Mouse (Mus musculus): ENCODE data around the gene Gm8247. TPM values are rescaled to one million over a fixed set of nuclear protein-coding genes. Genes with fewer than 3 reads are reported as not detected.

Gm8247 gene
- total RNA-seq (2023) = not detected

GRCm38 (mm10) chr14:44582853-44583252 lies at the start of gene Gm8247:
Gm8247 (plus strand) TSS chr14:44583153.

GRCm38 (mm10) chr14:44627737-44628136 lies 44.8 kb downstream of the Gm8247 start, which contains the start of gene Gm5624:
Gm5624 (minus strand) TSS chr14:44627938.

Other genes with a start within 250 kb of the Gm8247 start
- gene Gm5930, start 244.6 kb upstream of the Gm8247 start, total RNA-seq (2023) = not detected
- not detected for gene Gm8229, start 217.8 kb upstream of the Gm8247 start, total RNA-seq (2023)
- not detected for gene Gm3371, start 172.5 kb upstream of the Gm8247 start, total RNA-seq (2023)
- gene Gm8232, start 149.5 kb upstream of the Gm8247 start, total RNA-seq (2023) = not detected
- not detected for gene BC061237, start 90.7 kb upstream of the Gm8247 start, total RNA-seq (2023)
- not detected for gene Gm17093, start 64.9 kb upstream of the Gm8247 start, total RNA-seq (2023)
- gene Gm5624, start 44.8 kb downstream of the Gm8247 start, total RNA-seq (2023) = not detected
- not detected for gene Gm8257, start 123.3 kb downstream of the Gm8247 start, total RNA-seq (2023)
- gene Gm8267, start 167.2 kb downstream of the Gm8247 start, total RNA-seq (2023) = not detected